Mouse (Mus musculus) embryonic stem cell, embryonic (primary cell): ENCODE data around the gene Rps6ka5.

Experiments
- CTCF ChIA-PET, 4 experiments: fragments of 300-600 bp in 2 of 4; fragments of 350-600 bp in 2 of 4; sonication (Branson Sonifier 250); formaldehyde crosslinking; loops; one replicate each; lab custom pipeline; 2022; ENCODE audit warnings: inconsistent platforms in 2 of 4; lab: Charles Lee
- POLR2A ChIA-PET, 4 experiments: fragments of 300-600 bp in 2 of 4; fragments of 350-600 bp in 2 of 4; sonication (Branson Sonifier 250); formaldehyde crosslinking; loops; one replicate each; lab custom pipeline; 2022; ENCODE audit warnings: antibody characterized with exemption in 4 of 4, inconsistent platforms in 1 of 4; lab: Charles Lee

The Rps6ka5 gene

DNA sequence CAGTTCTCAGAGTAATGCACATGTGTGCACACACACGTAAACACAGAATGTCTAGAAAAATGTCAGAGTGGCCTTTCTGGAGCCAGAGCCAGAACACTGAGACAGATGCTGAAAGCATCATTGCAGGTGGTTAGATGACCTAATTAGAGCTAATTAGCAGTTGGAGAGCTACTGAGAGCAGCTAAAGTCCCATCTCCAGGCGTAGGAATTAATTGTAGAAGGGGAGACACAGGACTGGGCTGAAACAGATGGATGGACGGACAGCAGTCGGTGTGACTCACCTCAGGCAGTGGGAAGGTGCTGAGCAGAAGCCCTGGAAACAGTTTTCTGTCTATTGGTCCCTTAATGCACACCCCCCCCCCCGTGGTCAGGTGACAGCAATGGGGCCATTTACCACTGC lies 8.4 kb upstream of the Rps6ka5 start:
- POLR2A ChIA-PET: no interaction called here
- CTCF ChIA-PET: interaction anchor here in 1 of 4 experiments (0.6 kb wide), 1 partner anchor 11 kb away, joined by 3 read pairs; no protein-coding TSS in a partner anchor

GRCm38 (mm10) chr12:100728646-100729485 lies 2.1 kb upstream of the Rps6ka5 start:
- ChIA-PET POLR2A (interaction anchor here in 2 of 4 experiments (0.7 to 1.4 kb wide), 5 partner anchors 10 to 421 kb away, joined by 3 read pairs; no protein-coding TSS in a partner anchor), CTCF (interaction anchor here in 3 of 4 experiments (0.5 to 1.5 kb wide), 5 partner anchors 100 to 1890 kb away, joined by 3 to 4 read pairs (median 3); no protein-coding TSS in a partner anchor)

DNA sequence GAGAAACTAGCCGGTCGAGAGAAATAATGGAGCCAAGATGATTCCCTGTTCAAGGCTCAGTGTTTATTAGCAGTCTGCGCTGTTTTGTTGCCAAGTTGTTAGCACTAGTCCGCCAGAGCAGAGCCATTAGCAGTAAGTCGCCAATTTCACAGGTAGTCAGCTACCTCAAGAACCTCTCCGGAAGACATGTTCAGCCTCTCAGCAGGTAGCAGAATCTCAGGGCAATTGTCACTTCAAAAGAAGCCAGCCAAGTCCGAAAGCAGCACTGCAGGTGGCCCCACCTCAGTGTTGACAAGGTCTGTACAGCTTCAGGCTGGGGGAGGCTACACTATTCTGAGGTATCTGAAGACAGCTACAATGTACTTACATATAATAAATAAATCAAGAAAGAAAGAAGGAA lies 1.1 kb upstream of the Rps6ka5 start:
- POLR2A ChIA-PET: interaction anchor here in 1 of 4 experiments (1.2 kb wide), 1 partner anchor 198 kb away, joined by 3 read pairs; no protein-coding TSS in a partner anchor

GRCm38 (mm10) chr12:100725458-100725786 lies 1.4 kb downstream of the Rps6ka5 start:
- ChIA-PET CTCF (interaction anchor here in 3 of 4 experiments (0.6 to 2.5 kb wide), 4 partner anchors 32 to 116 kb away, joined by 3 to 10 read pairs (median 4); partner anchors contain the start of gene Dglucy (in 1 of the 3)), POLR2A (interaction anchor here (0.5 to 2.8 kb wide), 37 partner anchors 10 to 538 kb away, joined by 3 to 16 read pairs (median 4); partner anchors contain the start of genes Dglucy (in 3 of the 4), Ccdc88c (in 1 of the 4) and Gpr68 (in 1 of the 4))

More for the DNA sequence above, 1.1 kb upstream of the Rps6ka5 start:
- CTCF ChIA-PET: interaction anchor here in 2 of 4 experiments (0.5 to 0.9 kb wide), 2 partner anchors 114 to 806 kb away, joined by 3 read pairs; no protein-coding TSS in a partner anchor

GRCm38 (mm10) chr12:100724606-100725457 lies 2.0 kb downstream of the Rps6ka5 start:
- CTCF ChIA-PET: interaction anchor here (0.6 to 2.5 kb wide), 7 partner anchors 10 to 125 kb away, joined by 3 to 10 read pairs (median 3); partner anchors contain the start of gene Dglucy (in 1 of the 4)

DNA sequence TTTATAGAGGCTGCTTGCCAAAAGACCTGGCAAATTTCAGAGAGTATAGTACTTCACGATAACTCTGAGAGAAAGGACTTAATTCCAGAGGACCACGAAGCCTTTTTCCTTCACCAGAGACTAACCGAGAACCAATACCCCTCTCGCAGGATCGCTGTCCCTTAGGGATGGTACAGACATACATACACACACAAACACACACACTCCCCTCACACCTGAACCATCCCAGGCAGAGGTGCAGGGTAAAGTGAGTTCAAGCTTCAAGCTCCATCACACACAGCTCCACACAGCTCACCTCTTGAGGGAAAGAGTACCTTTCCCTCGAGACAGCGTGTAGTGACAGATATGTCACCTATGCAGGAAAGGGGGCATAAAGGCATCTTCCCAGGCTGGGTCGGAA lies 2.6 kb downstream of the Rps6ka5 start:
- ChIA-PET POLR2A (interaction anchor here in 3 of 4 experiments (0.6 to 2.8 kb wide), 33 partner anchors 9 to 537 kb away, joined by 3 to 11 read pairs (median 4); partner anchors contain the start of genes Dglucy (in 3 of the 3), Ccdc88c (in 1 of the 3) and Ppp4r3a (in 1 of the 3)), CTCF (interaction anchor here in 2 of 4 experiments (0.6 to 2.5 kb wide), 4 partner anchors 11 to 125 kb away, joined by 3 to 10 read pairs (median 3); no protein-coding TSS in a partner anchor)

More at GRCm38 (mm10) chr12:100724606-100725457, 2.0 kb downstream of the Rps6ka5 start:
- POLR2A ChIA-PET: interaction anchor here (0.5 to 2.8 kb wide), 48 partner anchors 10 to 617 kb away, joined by 3 to 16 read pairs (median 4); partner anchors contain the start of genes Dglucy (in 3 of the 4), Ccdc88c (in 1 of the 4), Gpr68 (in 1 of the 4) and Ppp4r3a (in 1 of the 4)

GRCm38 (mm10) chr12:100720801-100721200 lies 6.0 kb downstream of the Rps6ka5 start:
- ChIA-PET POLR2A (interaction anchor here in 1 of 4 experiments (0.9 to 1.4 kb wide), 3 partner anchors 11 to 363 kb away, joined by 3 to 5 read pairs (median 3); partner anchors contain the start of gene Ppp4r3a), CTCF (no interaction called here)

GRCm38 (mm10) chr12:100717446-100717845 lies 9.3 kb downstream of the Rps6ka5 start:
- POLR2A ChIA-PET: no interaction called here

DNA sequence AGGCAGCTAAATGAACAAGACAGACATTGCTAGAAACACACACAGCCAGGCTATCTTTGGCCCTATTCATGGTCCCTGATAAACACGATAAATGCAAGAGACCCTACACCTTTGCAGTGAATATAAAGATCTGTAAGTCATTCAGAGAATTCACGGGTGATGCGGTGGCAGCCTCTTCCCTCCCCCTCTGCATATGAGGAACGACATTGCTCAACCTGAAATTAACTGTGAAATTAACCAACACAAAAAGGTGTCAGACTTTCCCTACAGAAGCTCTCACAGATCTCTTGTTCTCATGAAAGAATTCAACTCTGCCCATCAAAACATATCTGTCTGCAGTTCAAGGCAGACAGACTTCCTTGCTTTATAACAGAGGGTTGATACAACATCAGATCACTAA lies 9.8 kb downstream of the Rps6ka5 start:
- ChIA-PET CTCF (interaction anchor here in 1 of 4 experiments (0.6 kb wide), 1 partner anchor 111 kb away, joined by 4 read pairs; no protein-coding TSS in a partner anchor), POLR2A (no interaction called here)

More at GRCm38 (mm10) chr12:100717446-100717845, 9.3 kb downstream of the Rps6ka5 start:
- CTCF ChIA-PET: interaction anchor here in 1 of 4 experiments (0.6 kb wide), 1 partner anchor 112 kb away, joined by 4 read pairs; no protein-coding TSS in a partner anchor

GRCm38 (mm10) chr12:100711819-100712218 lies 15.0 kb downstream of the Rps6ka5 start:
- POLR2A ChIA-PET: interaction anchor here in 1 of 4 experiments (2.4 kb wide), 1 partner anchor 13 kb away, joined by 11 read pairs; no protein-coding TSS in a partner anchor
- CTCF ChIA-PET: no interaction called here

- ChIA-PET POLR2A (interaction anchor here in 1 of 4 experiments (2.4 kb wide), 1 partner anchor 14 kb away, joined by 11 read pairs; no protein-coding TSS in a partner anchor), CTCF (no interaction called here)
Observed at GRCm38 (mm10) chr12:100711116-100711691, 15.6 kb downstream of the Rps6ka5 start.

- ChIA-PET CTCF (no interaction called here), POLR2A (interaction anchor here in 2 of 4 experiments (0.7 to 2.4 kb wide), 3 partner anchors 10 to 362 kb away, joined by 3 to 11 read pairs (median 6); no protein-coding TSS in a partner anchor)
Observed at GRCm38 (mm10) chr12:100710432-100710831, 16.4 kb downstream of the Rps6ka5 start.

- POLR2A ChIA-PET: interaction anchor here in 1 of 4 experiments (1.1 to 1.7 kb wide), 3 partner anchors 13 to 475 kb away, joined by 3 to 5 read pairs (median 5); no protein-coding TSS in a partner anchor
- CTCF ChIA-PET: no interaction called here
Observed at GRCm38 (mm10) chr12:100707312-100707711, 19.5 kb downstream of the Rps6ka5 start.

DNA sequence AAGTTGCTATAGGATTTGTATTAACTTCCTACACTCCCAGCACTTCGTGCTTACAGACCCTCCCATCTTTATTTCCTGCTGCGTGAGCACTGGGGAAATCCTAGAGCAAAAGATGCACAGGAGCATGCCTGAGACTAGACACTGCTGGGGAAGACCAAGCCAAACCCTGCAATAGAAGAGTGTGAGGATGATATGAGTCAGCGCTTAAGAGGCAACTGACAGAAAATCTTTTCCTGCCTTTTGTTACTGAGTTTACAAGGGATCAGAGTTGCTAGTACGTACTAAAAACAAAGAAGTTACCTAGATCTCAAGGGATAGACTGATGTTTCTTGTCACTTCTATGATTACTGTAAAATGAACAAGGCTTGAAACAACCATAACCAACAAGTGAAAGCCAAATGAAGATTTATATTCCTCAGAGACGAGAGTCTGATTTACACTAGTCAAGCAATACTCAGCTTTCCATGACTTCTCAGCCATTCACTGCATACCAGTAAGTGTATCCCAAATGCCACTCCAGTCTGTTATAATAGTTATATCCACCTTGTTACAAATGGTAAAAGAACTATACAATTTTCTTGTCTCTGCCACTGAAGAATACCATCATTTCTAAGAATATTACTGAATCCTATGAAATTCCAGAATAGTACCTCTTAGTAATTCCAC lies 21.6 kb downstream of the Rps6ka5 start:
- POLR2A ChIA-PET: no interaction called here
- CTCF ChIA-PET: no interaction called here

DNA sequence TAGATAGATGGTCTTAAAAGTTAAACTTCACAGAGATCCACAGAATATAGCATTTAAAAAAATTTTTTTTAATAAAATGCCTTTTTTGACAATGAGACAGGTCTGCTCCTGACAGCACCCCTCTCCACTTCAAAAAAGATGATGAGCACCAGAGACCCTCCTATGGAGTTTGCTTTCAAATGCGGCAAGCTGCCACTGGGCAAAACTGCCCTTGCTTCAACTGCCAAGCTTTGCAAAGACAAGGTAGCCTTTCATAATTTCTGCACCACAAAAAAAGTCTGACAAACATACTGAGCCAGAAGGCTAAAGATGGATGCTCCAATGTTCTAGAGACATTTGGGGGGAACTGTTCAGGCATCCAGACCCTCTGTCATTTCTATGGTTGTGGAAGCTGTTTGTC lies 28.8 kb downstream of the Rps6ka5 start:
- CTCF ChIA-PET: interaction anchor here in 1 of 4 experiments (0.6 kb wide), 1 partner anchor 10 kb away, joined by 3 read pairs; no protein-coding TSS in a partner anchor
- POLR2A ChIA-PET: interaction anchor here in 1 of 4 experiments (1.7 kb wide), 1 partner anchor 11 kb away, joined by 5 read pairs; no protein-coding TSS in a partner anchor

- CTCF ChIA-PET: interaction anchor here in 2 of 4 experiments (1.0 to 1.1 kb wide), 2 partner anchors 46 to 145 kb away, joined by 3 to 4 read pairs; no protein-coding TSS in a partner anchor
- POLR2A ChIA-PET: interaction anchor here in 1 of 4 experiments (1.7 kb wide), 1 partner anchor 10 kb away, joined by 5 read pairs; no protein-coding TSS in a partner anchor
Observed at GRCm38 (mm10) chr12:100696621-100697020, 30.2 kb downstream of the Rps6ka5 start.
